Mouse (Mus musculus): ENCODE data around the gene Necap1.

- TF ChIP-seq CTCF (IDR thresholded peaks at IDR 0.05 in 2 of 3, conservative IDR thresholded peaks at IDR 0.05 in 1 of 3; ENCODE audit: control insufficient read depth in 1 of 3, insufficient read depth in 1 of 3, low read depth in 2 of 3, low read length in 3 of 3, poor library complexity in 1 of 3, severe bottlenecking in 1 of 3) (peak in 2 of 3 experiments; percentile 58; a peak in 4 of 6 replicates), MAZ (IDR thresholded peaks at IDR 0.05; ENCODE audit: low read depth, low read length) (no peak), EP300 (IDR thresholded peaks at IDR 0.05; ENCODE audit: low read depth in 1 of 2, low read length in 2 of 2) (no peak)
These were observed 6.4 kb upstream of the Necap1 start for GRCm38 (mm10) chr6:122867914-122868313.
